Mouse (Mus musculus) liver (tissue): ENCODE data around the gene Clec2d.

Experiments used
- DNase-seq: peaks from one replicate; pipeline ENCODE4 v3.0.0-alpha.2; 2020; ENCODE audit warnings: mixed read lengths

Gene Clec2d

DNA sequence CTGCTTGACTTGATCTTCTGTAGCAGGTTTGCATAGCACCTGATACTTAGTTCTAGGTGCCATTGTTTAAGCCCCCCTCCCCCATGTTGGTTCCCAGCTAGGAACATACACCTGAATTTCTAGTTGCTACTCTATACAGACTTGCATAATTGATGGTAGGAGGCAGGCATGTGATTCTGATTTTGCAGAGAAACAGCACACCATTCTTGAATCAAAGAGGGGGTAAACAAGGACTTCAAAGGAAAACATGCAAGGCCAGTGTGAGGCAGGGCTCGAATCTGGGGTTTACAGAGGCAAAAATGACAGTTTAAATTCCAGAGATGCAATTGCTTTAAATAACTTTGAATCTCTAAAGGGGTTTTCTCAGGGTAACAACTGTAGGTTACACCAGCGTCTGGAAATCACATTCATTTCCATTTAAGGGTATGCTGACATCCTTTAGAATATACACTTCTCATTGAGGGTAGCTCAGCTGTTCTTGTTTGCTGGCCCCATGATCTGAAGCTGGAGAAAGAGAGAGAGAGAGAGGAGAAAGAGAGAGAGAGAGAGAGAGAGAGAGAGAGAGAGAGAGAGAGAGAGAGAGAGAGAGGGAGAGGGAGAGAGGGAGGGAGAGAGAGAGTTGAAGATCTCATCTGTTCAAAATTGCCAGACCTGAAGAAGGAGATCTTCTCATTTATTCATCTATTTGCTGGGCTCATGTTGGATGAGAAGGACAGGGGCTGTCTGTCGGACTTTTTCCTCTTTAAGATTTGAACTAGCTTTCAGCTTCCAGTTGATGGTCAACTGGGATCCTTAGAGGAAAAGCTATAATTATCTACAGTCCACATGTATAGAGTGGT is 48.7 kb downstream of the Clec2d start:
- no peak for DNase-seq

DNA sequence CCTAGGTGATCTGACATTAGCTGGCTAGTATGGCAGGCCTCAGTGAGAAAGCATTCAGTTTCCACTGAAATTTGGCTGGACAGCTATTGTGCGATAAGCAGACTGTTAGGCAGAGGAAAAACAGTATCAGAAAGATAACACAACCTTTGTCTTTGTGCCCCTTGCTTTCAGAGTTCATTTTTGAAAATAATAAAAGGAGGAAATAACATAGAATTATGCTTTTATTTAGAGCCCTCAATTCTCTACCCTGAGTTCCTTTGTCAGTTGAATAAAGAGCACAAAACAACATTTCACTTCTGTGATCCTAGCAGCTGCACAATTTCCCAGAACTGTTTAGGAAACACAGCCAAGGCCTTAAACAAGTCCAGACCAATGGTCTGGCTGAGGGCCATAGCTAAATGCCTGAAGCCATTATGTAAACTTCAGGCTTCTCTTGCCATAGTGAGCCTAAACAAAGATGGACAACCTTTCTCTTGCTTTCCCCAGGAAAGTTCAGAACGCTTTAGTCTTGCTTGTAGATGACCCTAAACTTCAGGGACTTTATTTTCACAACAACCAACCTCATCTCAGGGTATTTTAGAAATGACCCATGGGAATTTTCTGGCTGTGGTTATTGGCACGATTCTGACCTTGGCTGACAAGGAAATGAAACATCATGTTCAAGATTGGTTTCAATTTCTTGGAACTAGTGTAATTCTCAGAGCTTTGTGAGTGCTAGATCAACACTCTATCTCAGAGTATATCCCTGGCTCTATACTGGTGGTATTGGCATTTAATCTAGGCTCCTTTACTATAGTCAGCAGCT is 49.6 kb downstream of the Clec2d start:
- DNase-seq = peak; percentile 29

DNA sequence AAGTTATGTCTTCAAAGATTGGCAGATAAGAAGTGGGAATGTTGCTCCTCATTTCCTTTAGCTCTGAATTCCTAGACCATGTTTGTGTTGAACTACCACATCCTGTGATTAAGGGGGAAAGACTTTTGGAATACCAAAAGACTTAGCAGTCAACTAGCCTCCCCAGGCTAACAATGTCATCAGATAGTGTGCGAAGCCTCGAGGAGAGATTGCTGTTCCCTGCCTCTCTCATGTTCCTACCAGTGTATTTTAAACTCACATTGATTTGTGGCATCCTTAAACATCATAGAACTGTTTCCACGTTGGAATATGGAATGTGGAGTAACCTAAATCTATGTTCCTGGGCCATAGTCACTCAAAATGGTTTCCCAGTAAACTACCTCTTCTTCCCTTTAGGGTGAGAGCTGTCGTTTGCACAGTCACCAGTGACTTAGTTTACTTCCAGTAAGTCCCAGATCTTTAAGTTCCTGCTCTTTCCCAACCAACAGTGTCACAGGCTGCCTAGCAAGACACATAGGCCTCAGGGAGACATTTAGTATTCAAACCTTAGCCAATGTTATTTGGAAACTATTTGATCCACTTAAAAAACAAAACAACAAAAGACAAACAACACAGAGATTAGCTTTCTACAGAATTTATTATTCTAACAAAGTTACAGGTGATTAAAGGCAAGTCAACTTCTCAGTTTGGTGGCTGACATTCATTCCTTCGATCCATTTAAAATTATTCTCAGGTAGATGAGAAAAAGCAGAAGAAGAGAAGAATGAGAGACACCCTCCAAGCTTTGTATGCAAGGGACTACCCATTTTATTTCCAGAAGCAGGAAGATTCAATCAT is 51.8 kb downstream of the Clec2d start:
- no peak for DNase-seq

DNA sequence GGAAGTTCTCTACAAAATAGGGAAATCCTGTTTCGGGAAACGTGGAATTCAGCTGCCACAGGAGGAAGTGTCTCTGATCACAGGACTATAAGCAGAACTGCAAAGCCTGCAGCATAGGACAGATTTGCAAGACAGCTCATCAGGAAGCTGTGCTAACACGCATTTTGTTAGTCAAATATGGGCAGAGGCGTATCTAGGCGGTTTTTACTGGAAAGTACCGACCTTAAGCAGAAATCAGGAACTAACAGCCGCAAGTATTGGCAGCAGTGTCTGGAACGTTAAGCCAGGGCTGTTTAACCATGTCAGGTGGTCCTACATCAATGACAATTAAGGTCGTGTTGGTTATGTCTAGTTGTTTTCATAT is 52.4 kb downstream of the Clec2d start:
- peak; percentile 42 for DNase-seq

DNA sequence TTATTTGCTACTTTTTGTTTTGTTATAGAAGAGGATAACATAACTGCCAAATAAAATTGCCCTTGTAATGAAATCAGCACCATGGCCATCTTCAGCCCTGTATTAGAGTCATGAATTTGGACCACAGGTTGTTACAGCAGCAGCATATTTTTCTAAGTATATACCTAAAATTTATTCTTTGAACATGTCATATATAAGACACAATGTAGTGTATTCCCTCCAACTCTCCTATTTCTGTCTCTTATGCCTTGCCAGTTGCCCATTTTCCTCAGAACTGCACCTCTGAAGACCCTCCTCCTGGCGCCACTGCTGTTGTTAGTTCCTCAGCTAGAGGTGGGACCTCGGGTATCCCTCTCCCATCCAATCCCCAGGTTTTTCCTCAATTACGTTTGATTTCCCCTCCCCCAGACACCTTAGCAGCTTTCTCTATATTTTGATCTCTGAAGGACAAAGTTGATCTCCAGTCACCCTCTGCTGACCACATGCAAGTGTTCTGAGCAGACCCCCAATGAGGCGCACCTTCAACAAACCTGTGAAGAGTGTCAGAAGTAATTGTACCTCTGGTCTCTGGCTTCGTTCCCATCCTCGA is 53.0 kb downstream of the Clec2d start:
- DNase-seq = no peak

DNA sequence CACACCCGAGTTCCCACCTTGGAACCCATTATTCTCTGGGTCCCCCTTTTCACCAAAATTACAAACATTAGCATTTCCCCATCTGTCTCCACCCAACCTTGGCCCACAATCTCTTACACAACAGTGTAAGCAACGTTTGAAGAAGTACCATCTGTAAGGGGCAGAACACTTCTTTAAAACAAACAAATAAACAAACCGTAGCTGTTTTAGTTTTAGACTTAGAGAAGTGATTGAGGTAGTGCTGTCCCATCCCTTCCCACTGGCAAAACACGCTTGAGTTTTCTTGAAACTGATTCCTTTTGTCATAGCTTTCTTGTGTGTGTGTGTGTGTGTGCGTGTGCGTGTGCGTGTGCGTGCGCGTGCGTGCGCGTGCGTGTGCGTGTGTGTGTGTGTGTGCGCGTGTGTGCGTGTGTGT is 53.5 kb downstream of the Clec2d start:
- DNase-seq = no peak

DNA sequence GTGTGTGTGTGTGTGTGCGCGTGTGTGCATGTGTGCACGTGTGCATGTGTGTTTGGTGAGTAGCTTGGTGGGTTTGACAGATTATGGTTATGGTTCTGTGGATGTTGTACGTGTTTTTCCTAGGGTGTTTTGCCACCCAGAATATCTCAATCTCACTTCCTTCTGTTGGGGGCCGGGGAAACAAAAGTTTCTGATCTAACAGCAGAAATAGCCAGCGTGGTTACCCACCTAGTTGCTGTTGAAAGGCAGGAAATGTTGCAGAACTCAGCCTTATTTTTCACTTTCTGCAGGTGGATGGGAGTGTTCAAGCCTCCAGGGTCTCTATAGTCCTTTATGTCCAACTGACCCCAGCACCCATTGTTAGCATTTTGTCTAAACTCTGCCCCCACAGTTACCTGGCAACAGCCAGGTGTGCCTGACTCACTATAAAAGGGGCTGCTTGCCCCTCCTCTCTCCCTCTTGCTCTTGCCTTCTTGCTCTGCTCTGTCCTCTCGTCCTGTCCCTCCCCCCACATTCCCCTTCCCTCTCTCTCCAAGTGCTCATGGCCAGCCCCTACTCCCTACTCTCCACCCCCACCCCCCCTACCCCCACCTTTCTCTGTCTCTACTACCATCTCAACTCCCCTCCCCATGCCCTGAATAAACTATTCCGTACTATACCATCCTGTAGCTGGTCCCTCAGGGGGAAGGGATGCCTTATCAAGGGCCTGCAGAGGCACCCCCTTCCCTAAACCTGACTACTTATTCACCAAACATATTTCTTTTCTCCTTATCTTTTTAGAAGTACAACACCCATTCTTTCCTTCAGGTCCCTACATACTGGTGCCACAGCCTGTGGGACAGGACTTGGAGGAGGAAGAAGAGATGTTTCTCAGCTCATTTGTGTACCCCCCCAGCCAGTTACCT is 54.3 kb downstream of the Clec2d start:
- DNase-seq = peak; percentile 50

DNA sequence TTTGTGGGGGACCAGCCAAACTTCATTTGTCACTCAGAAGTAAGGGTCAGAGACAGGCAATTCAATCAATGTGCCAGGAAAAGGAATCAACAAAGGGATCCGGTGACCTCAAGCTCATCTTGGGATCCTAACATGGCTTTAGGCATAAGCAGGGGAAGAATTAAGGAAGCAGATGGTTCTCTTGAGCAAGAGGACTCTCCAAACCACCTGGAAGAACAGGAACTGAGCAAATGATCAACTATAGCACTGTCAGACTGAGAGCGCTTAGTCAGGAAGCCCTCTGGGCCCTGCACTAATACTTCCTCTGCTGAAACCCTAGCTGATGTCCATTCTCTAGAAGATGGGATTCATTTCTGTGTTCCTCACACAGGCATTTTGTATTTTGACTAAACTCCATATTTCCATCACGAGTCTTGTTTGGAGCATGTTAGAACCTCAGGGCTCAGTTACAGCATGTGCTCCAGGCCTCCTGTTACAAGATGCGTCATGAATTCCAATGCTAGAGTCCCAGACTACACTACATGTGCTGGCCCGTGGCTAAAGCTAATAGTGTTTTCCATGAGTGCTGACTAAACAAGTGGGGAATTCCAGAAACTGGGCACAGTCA is 55.5 kb downstream of the Clec2d start:
- DNase-seq = no peak
